Mouse (Mus musculus): Measurements from ENCODE around the gene Dlg2.

DNA sequence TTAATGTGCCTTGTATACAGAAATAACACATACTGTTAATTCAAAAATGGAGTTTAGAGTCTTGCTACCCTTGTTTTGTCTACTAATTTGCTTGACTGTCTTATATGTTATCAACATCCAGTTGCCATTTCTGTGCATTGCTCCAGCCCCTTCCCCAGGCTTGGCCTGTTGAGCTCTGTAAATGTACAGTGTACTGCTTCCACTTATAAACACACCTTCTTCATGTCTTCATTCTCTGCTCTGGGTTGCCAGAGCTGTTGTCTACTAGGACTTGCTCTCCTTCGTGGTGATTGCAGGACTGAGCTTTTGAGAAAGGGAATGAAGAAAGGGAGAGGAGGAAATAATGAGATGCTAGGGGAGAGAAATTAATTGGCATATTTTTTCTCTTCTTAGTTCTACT lies 227.5 kb downstream of the Dlg2 start:
- no peak for TF ChIP-seq CTCF (conservative IDR thresholded peaks at IDR 0.05; ENCODE audit: low read length)
- no peak for TF ChIP-seq NANOG (IDR thresholded peaks at IDR 0.05; ENCODE audit: borderline replicate concordance, low read length)
- no peak for TF ChIP-seq POU5F1 (IDR thresholded peaks at IDR 0.05; ENCODE audit: borderline replicate concordance, low read length)
